In genomic region chr3:105687324-105688060, GRCm38 (mm10) we compare ENCODE assay signal across 8 mouse cellular contexts. TPM values are rescaled to one million over a fixed set of nuclear protein-coding genes. Genes with fewer than 3 reads are reported as not detected.
DNase-seq lines count a peak whose midpoint lies in the region; ATAC-seq lines count a peak whose summit lies in the region.

Ddx20 (minus strand) TSS chr3:105687574.

- WGBS in hindbrain, embryonic 16.5 days: under 1% methylated on average over 72 of the region's 72 CpGs
- WGBS in macrophage (ENCODE audit: missing documents): 1% methylated on average over 72 of the region's 72 CpGs

- ATAC-seq in hindbrain, embryonic 16.5 days: peak; percentile 97

- H3K4me3 ChIP-seq in hindbrain, embryonic 16.5 days (ENCODE audit: low read length): peak within 1 kb of the TSS; percentile 83
- H3K4me3 ChIP-seq in macrophage (ENCODE audit: inconsistent target): peak within 1 kb of the TSS; percentile 59

- H3K9ac ChIP-seq in hindbrain, embryonic 16.5 days (ENCODE audit: low read depth, low read length): peak within 1 kb of the TSS; percentile 92

- peaks cover 7% of the 10 kb centered on the region for H3K4me1 ChIP-seq in hindbrain, embryonic 16.5 days (ENCODE audit: control insufficient read depth, insufficient read depth, low read depth, low read length)

- H3K4me2 ChIP-seq in hindbrain, embryonic 16.5 days (ENCODE audit: low read length): peak within 1 kb of the TSS; percentile 71

- no peaks in the 10 kb centered on the region for H3K36me3 ChIP-seq in hindbrain, embryonic 16.5 days (ENCODE audit: control insufficient read depth, insufficient read depth, low read length)
- 0 out of 2 replicates have a peak, but pooled peaks cover 2% of the 10 kb centered on the region for H3K36me3 ChIP-seq in macrophage (ENCODE audit: inconsistent target)

- peak; percentile 87 for DNase-seq in WW6 (ENCODE audit: low read depth, low spot score)
- DNase-seq in cerebellum, postnatal 4 days (ENCODE audit: low spot score in 2 of 2): peak; percentile 79 to 91
- peak; percentile 98 for DNase-seq in gastrocnemius, adult 18-20 months (ENCODE audit: low spot score)
- DNase-seq in left cerebral cortex, adult 18-20 months (ENCODE audit: low spot score in 2 of 2): peak; percentile 91 to 94
- DNase-seq in right cerebral cortex, adult 18-20 months: peak; percentile 96
- peak; percentile 81 for DNase-seq in urinary bladder, postnatal 10 days (ENCODE audit: low spot score)

- H3K27me3 ChIP-seq in hindbrain, embryonic 16.5 days (replicated peaks; ENCODE audit: control insufficient read depth, insufficient read depth, low read length): no peaks in the 10 kb centered on the region

- H3K9me3 ChIP-seq in hindbrain, embryonic 16.5 days (ENCODE audit: control insufficient read depth, low read length): no peaks in the 10 kb centered on the region

- peaks cover 19% of the 10 kb centered on the region for H3K79me2 ChIP-seq in macrophage (ENCODE audit: inconsistent target)

- H3K27ac ChIP-seq in hindbrain, embryonic 16.5 days (ENCODE audit: low read depth, low read length): peak within 1 kb of the TSS; percentile 80
- peak within 1 kb of the TSS; percentile 69 for H3K27ac ChIP-seq in macrophage

RNA-seq across cellular contexts. Expression of gene Ddx20, which starts in this region (rescaled TPM):
- total RNA-seq in gastrocnemius, adult 18-20 months (2021): 10 to 100 TPM in 1 of 2 experiments, 1 to 10 TPM in 1; 8.7 to 11.0 TPM
- 19.4 and 21.9 TPM in 2 replicates for polyA plus RNA-seq in hindbrain, embryonic 16.5 days (2015; fragmentation: Nextera tagmentation; extraction: Ambion mirVana)
- 10 to 100 TPM; 12.6 to 14.4 TPM for total RNA-seq in left cerebral cortex, adult 18-20 months (2021)
- total RNA-seq in macrophage (2018; cell fraction: chromatin; rRNA removed): 10 to 100 TPM in 12 of 26 experiments, 1 to 10 TPM in 14; 2.6 to 20.0 (median 8.5) TPM
- 10 to 100 TPM in 12 of 26 experiments, 1 to 10 TPM in 14; 5.2 to 12.4 (median 9.8) TPM for total RNA-seq in macrophage (2018; cell fraction: cytosol; rRNA removed)
- total RNA-seq in macrophage (2018; cell fraction: nucleus; rRNA removed): 10 to 100 TPM in 9 of 26 experiments, 1 to 10 TPM in 17; 3.5 to 18.4 (median 8.4) TPM
- 7.6 to 11.7 TPM (median 8.4 TPM) in 3 replicates for polyA plus RNA-seq in macrophage (2018)

Comparison
In these comparisons a context has a peak if more than half of its experiments do, and no peak if none do; other contexts are left out.
1. Peak in every context shown above with its lines: DNase-seq, ATAC-seq, H3K4me3 ChIP-seq and H3K27ac ChIP-seq.